Mouse (Mus musculus) gastrocnemius, adult 2 months (tissue): ENCODE measurements at regions not wholly inside any gene's neighbourhood (a gene's known extent, or its start where the extent isn't known, plus 50 kb on each side); places are given as distances from the start of the nearest gene placed in this dataset.

Experiments
- DNase-seq: peaks from one replicate; pipeline ENCODE4 v3.0.0; 2022
- H3K27ac ChIP-seq: fragments of 200-600 bp; 2 replicates; pipeline ENCODE4 v1.8.1; 2022; ENCODE audit warnings: mild to moderate bottlenecking
- H3K4me3 ChIP-seq: fragments of 200-600 bp; 2 replicates; pipeline ENCODE4 v1.8.1; 2022; ENCODE audit warnings: mild to moderate bottlenecking, moderate library complexity
- CTCF ChIP-seq: fragments of 200-600 bp; IDR thresholded peaks from 2 replicates; pipeline ENCODE4 v1.8.1; 2022; ENCODE audit warnings: antibody characterized with exemption, mild to moderate bottlenecking, moderate library complexity
- intact Hi-C: fragments of 180-260 bp; cut with DNase I; formaldehyde crosslinking; loops from one replicate; pipeline ENCODE4 v1.15.1; 2025

DNA sequence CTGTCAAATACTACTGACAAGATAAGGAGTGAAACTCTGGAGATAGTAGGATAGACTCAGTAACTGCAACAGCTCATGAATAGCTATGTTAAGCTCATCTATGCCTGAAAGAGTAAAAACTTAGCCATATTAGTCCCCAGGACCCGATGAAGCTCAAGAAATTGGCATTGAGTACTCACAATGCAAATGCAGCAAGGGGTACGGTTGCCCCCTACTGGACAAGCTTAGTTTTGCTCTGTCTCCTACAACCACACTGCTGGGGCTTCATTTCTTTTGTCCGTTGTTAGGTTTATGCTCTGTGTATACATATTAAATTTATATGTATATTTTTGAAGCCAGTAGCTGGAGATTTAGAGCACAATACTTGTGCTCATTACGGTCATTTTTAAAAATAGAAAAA lies 74.4 kb upstream of the Mup5 start:
- H3K4me3 ChIP-seq, result no peak overlapping the region
- peak; percentile 11; the same call in 1 of the 2 replicates for TF ChIP-seq CTCF
- no peak overlapping the region for H3K27ac ChIP-seq
- no peak for DNase-seq
- intact Hi-C loops, result no loop called here

DNA sequence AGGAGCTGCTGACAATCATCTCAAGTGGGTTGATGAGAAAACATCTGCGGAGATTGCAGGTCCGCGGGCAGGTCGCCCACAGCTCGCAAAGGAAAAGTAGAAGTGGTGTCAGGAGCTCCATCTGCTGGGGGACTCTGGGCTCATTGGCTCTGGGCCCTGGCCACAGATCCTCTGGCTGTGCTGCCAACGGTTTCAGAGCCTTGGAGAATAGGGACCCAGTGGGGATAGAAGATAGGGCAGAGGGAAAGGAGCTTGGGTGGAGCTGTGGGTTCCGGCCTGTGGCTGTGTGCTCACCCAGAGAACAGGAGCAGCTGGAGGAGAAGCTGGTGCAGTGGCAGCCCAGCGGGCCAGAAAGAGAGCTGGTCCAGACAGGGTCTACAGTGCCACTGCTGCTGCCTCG lies 67.1 kb upstream of the Mup5 start:
- intact Hi-C loops, result no loop called here
- DNase-seq, result no peak
- TF ChIP-seq CTCF, result no peak
- Histone ChIP-seq H3K4me3 (no peak overlapping the region), H3K27ac (no peak overlapping the region)

DNA sequence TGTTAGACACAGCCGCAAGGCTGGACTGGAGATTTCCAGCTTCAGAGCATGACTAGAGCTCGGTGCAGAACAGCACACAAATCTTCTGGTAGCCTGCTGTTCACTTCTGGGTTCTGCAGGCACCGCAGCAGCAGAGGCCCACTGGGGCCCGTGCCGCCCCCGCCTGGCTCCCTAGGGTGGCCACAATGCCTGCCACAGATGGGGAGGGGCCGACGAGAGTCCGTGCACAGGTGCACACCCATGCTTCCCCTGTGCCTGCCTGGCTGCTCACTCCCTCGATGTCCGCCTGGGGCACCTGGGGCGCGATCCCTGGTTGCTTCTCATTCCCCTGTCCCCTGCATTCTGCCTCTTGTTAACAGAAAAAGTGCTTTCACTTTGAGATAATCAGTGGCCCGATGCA lies 63.2 kb upstream of the Mup5 start:
- H3K27ac ChIP-seq, result no peak overlapping the region
- no peak overlapping the region for H3K4me3 ChIP-seq
- no peak for DNase-seq
- intact Hi-C loops, result no loop called here
- TF ChIP-seq CTCF, result no peak

DNA sequence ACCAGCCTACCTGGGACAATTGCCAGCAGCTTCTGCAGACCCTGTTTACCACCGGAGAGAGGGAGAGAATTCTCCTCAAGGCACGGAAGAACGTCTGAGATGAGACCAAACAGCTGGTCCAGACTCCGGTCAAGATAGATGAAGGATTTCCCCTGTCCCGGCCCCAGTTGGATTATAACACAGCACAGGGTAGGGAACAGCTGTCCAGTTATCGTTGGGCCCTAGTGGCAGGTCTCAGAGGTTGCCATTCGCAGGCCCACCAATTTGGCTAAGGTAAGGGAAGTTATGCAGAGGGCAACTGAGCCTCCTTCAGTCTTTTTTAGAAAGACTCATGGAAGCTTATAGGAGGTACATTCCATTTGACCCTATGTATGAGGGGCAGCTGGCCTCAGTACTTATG lies 62.1 kb upstream of the Mup5 start:
- H3K27ac ChIP-seq, result no peak overlapping the region
- H3K4me3 ChIP-seq, result no peak overlapping the region
- intact Hi-C loops, result no loop called here
- DNase-seq, result no peak
- no peak for TF ChIP-seq CTCF
